Mouse (Mus musculus) telencephalon, adult 2 months (tissue): ENCODE results near the gene Armc9.

ENCODE experiments used
- DNase-seq: peaks from one replicate; pipeline ENCODE4 v3.0.0-alpha.2; 2011; ENCODE audit warnings: low read depth, low spot score

Gene Armc9

DNA sequence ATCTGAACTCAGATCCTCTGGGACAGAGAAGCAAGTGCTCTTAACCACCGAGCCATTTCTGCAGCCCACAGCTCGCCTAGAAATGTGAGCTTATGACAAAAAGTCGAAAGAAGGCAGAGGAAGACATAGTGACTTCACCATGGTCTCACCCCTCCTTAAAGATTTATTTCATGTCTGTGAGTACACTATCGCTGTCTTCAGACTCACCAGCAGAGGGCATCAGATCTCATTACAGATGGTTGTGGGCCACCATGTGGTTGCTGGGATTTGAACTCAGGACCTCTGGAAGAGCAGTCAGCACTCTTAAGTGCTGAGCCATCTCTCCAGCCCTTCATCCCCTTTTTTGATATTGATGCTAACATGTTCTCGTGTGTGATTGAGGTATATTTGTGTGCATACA lies 20.0 kb downstream of the Armc9 start:
- no peak for DNase-seq

DNA sequence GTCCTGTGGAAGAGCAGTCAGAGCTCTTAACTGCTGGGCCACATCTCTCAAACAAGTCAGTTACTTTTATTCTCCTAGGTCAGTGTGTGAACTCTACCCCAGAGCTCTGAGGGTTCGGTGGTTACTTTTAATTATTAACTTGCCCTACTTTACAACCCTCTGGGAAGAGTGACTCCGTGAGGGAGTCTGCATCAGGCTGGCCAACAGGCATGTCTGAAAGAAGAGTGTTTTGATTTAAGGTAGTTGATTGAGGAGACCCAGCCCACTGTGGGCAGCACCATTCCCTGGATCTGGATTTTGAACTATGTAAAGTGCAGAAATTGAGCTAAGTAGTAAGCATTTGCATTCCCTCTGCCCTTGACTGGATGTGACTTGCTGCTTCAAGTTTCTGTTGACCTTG lies 21.5 kb downstream of the Armc9 start:
- no peak for DNase-seq

DNA sequence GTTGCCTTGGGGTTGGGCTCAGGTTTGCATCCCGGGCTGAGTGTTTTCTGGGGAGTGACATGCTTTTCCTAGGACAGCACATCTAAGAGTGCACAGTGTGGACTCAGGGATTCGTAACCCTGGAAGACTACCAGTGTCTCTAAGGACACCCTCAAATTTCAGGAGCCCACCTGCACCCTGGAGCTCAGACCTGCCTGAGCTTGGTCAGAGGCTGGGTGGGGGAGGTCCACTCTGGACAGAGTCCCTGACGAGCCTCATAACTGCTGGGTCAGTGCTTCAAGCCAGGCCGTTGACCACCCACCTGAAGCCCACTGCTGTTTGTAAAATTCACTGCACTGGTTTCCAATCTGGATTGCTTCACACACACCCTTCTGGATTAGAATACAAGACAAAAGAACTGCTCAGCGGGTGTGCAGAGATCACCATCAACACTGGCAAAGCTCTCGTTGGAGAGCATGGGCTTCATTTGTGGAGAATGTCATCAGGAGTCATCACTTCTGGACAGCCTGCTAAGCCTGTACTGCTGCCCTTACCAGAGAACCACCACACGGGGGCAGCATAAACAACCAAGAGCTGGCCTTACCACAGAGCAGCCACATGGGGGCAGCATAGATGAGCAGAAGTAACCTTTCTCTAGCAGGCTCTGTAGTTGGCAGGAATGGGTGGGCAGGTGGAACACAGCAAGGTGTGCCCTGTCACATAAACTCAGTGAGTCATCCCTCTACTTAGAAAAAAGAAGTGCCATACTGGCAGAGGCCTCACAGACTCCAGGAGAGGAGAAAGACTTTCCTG lies 24.1 kb downstream of the Armc9 start:
- peak; percentile 76 for DNase-seq

DNA sequence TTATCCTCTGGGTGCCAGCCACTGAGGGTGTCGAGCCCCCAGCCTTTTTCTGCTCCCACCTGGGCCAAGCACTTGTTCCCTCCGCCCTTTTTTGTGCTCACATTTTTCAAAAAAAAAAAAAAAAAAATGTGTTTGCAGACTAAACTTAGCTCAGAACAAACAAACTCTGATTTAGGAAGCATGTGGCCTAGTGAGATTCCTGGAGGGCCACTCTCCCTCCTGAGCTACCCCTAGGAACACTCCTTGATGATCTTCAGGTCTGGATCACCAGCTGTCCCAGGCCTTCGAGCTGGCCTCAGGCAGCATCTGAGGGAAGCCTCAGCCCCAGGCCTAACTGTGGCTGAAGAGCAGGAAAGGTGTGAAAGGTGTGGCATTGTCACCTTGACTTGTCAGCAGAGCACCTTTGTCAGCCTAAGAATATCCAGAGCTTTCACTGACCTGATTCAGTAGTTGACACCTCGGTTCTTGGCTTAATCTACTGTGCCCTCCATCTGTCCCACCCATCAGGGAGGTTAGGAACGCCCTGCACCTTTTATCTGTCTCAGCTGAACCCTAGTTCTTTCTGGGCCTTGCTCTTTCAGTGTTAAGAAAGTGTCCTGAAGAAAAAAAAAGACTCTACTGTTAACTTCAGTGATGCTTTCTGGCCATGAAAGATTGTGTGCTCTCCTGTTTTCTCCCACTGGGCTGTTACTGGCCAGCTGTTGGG lies 27.6 kb downstream of the Armc9 start:
- DNase-seq, result no peak

DNA sequence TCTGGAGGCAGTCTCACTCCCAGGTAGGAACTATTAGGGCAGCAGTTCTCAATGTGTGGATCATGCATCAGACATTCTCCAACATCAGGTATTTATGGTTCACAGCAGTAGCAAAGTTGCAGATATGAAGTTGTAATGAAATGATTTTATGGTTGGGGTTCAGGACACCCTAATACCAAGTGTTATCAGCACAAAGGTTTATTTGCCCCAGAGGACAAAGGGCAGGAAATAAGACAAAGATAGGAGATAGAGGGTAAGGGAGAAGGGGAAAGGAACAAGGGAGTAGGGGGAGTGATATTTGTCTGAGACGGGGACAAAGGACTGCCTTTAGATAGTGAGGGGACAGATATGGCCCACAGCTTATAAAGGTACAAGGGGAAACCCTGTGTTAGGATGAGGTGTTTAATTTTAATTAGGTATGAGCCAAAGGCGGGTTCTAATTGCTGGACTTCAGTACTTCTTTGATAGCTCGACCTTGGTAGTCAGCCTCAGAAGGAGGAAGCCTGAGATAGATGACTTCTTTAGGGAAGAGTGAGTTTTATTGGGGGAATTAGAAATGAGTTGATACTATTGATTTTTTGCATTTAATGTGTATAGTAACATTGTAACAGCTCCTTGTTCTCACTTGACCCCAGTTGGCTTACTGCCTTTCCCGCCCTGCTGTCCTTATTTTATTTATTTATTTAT lies 29.1 kb downstream of the Armc9 start:
- no peak for DNase-seq

DNA sequence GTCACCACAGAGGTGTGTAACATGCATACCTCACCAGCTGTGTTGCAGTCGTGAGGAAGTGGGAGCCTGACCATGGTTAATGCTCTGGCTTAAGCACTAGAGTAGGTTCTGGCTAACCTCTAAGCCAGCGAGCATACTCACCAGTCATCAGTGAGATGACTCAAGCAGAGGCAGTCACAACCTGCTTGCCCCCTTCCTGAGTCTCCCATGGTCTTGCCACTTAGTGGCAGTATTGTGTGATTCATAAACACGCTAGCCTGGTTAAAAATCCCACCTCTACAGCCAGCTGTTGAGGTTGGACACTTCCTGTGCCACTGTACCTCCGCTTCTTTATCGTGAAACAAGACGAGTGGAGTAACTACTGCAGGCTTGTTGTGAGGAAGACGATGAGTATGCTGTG lies 32.2 kb downstream of the Armc9 start:
- no peak for DNase-seq

DNA sequence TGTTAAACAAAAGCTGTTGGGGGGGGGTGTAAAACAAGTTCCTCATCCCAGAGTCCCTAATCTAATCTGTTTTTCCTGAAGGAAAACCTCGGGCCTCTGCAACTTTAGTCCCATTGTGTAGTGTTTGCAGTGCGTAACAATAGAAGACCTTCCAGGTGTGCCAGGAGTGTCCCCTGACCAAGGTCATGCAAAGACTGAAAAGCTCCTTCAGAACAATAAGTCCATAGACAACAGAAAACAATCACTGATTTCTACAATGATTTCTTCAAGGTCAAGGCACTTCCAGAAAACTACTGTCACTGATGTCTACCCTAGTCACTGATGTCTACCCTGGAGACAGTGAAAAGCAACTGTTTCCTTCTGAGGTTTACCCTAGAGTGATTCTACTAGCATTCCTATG lies 33.3 kb downstream of the Armc9 start:
- DNase-seq, result no peak

DNA sequence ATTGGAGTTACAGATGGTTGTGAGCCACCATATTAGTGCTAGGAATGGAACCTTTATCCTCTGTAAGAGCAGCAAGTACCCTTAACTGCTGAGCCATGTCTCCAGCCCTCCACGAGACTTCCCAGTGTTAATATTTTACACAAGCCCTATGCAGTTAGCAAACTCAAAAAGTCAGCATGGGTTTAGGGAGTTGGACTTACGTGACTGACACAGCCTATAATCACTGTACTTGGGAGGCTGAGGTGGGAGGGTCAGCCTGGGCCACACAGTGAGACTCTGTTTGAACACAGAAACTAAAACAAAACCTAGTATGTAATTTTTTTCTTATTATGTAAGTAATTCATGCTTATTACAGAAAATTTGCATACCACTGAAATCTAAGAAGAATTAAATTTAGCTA lies 33.7 kb downstream of the Armc9 start:
- DNase-seq, result no peak

DNA sequence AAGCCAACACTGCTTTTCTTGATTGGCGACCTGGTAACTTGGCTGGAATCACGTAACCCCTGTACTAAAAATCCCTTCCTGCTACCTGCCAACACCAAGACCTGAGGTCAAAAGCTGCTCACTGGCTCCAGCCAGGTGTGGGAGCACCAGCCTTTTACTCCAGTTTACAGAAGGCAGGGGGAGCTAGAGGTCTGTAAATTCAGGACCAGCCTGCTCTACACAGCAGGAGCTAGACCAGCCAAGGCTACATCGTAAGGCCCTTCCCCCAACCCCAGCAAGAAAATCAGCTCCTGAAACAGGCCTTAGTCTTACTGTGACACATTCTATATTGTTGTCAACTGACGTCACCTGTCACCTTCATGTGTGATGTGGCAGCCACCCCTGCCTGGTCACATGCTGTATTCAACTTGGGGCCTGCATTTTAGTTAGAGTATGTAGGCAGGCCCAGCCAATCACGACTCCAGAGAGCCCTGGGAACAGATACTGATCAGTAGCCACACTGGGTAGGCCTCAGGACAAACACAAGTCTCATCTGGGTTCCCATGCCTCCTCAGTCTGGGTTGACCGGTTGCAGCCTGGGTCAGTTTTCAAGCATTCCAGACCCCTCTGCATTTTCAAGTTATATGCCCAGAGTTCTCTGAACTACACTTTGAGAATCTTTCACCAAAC lies 34.6 kb downstream of the Armc9 start:
- DNase-seq, result no peak

DNA sequence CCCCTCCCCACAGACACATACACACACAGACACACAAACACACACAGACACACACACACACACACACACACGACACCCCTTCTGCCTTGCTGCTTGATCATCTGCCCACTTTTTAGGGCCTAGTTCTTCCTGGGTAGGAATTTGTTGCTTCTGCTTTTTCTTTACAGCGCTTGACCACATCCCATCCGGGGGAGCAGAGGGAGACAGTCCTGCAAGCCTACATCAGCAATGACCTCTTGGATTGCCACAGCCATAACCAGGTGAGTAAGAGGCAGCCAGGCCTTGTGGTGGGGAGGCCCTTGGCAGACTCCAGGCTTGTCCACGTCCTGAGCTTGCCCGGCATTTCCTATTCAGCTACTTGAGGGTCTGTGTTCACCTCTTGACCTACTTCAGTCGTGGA lies 36.3 kb downstream of the Armc9 start:
- DNase-seq, result no peak

DNA sequence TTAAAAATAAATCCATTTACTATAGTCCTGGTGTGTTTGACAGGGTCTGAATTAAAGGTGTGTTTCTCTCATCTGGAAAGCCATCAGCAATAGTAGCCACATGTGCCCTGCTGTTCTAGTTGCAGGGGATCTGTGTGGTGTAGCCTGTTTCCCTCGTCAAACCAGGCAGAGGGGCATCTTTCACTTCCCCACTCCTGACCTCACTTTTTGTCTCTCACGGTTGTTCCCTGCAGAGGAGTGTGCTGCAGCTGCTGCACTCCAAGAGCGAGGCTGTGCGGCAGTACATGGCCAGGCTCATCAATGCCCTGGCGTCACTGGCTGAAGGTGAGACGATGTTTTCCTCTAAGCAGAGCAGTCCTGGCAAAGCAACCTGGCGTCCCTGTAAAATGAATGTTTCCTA lies 39.5 kb downstream of the Armc9 start:
- DNase-seq, result no peak

DNA sequence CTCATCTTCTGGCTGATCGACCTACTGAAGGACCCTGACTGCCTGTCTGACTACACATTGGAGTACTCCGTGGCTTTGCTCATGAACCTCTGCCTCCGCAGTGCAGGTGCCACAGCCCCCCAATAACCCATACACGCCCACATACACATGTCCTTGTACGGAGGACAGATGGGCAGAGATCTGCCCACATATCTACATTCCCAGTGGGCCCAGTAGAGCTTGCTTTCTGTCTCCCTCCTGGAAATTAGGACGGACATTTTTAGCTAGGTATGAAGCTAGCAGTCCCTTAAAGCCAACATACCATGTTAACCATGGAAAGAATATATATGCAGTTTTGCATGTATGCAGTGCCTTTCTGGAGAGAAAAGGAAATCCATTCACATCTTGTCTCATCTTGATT lies 43.7 kb downstream of the Armc9 start:
- DNase-seq, result no peak

DNA sequence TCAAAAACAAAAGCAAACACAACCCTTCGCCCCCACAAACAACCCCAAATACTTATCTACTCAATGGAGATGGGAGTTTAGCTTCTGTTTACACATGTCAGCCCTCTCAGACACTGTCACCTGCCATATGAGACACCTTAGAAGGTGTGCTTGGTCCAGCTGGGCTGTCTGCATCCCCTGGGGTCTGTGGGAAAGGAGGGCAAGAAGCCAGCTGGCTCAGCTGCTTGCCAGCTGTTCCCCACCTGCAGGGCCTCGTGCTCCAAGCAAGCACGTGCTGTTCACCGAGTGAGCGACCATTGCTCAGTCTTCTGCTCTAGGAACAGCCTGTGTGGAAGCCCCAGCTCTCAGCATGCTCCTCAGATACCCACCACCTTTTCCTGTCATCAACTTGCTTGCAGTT lies 44.4 kb downstream of the Armc9 start:
- no peak for DNase-seq

DNA sequence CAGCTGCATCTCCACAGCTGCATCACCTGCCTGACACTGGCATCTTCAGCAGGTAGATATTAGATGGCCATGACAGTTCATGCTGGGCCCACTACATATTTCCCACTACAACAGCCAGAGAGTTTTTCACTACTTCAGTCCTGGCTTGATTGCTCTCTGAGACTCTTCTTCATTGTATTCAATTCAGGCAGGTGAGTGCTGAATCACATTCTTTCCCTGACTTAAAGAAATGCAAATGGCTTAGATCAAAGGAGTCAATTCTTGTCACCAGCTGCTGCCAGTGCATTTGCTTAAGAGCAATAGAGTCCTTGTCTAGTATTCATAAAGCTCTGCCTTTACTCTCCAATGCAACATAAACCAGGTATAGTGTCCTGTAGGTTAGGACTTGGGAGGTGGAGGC lies 46.7 kb downstream of the Armc9 start:
- no peak for DNase-seq

DNA sequence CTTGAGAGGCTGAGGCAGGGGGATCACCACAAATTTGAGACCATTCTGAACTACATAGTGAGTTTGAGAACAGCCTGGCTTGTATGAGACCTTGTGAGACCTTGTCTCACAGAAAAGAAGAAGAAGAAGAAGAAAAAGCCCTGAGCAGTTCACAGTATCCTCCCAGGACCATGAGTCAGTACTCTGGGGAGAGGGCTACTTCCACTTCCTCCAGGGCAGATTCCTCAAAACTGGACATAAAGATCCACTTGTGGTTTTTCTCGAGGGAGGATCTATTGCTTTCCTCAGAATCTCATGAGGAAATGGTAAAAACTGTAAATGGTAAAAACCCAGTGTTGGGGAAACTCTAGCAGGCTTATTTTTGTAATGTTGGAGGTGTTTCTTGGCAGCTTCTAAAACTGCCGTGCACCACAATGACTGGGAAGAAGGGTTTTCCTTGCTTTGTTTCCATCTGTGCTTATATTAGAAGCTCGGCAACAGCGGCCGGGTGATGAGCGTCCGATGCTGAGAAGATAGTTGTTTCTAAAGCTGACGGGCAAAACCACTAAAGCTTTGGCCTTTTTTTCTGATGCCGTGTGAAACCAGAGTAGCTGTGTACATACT lies 48.1 kb downstream of the Armc9 start:
- peak; percentile 69 for DNase-seq

DNA sequence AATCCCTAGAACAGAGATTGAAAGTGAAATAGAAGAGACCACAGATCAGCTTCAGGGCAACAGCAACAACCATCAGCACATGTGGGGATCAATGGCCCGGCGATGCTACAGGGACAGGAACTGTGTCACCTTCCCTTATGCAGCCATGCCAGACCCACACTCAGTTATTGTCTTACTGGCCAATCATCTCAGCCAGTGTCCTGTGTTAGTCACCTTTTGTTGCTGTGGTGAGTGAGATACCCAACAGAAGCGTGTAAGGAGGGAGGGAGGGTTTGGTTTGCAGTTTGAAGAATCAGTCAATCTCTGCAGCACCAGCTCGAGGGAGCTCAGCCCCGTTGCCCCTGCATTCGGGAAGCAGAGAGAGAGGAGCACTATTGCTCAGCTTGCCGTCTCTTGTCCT lies 56.1 kb downstream of the Armc9 start:
- no peak for DNase-seq

DNA sequence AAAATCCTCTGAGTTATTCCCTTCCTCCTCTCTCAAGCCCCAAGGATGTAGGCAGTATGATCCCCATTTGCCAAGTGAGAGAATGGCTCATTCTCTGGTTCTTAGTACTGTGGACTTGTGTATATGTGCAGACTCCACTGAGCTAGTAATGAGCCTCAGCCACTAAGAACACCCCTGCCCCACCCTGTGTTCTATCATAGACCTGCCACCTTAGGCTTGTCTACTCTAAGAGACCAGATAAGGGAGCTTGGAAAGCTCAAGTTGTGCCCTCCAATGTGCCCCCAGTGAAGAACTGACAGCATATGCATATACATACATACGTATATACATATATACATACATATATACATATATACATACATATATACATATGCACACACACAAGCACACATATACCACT lies 56.9 kb downstream of the Armc9 start:
- no peak for DNase-seq

DNA sequence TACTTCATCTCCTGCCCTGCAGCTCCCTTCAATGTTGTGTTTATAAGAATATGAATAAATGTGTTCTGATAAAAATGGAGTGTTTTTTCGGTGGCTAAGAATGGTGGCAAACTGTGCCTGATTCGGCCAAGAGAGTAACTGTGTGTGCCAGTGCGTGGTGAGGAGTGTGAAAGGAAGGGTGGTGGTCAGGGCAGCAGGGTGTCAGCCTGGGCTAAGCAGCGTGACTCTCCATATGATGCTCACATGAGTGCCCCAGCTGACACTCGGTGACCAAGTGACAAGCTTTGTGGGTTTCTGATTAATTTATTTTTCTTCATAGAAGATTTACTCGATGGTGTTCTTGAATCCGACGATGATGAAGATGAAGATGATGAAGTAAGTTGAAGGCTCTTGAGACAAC lies 58.2 kb downstream of the Armc9 start:
- DNase-seq, result no peak

DNA sequence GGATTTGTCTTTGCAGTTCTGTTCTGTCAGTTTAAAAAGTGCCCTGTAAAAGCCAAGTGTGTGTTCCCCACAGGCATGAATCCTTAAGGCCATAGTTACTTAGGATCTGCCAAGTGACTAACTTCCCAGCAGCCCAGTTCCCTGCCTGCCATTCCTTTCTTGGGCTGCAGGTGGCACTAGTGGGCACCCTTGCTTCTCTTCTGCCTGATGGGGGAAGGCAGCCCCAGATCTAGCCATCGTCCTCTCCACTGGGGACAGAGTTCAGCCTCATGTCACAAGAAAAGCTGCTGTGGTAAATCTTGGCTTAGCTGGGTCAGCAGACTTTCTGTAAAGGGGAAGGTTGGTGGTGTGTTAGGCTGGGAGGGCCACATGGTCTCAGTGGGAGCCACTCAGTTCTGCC lies 59.6 kb downstream of the Armc9 start:
- DNase-seq, result peak; percentile 51

DNA sequence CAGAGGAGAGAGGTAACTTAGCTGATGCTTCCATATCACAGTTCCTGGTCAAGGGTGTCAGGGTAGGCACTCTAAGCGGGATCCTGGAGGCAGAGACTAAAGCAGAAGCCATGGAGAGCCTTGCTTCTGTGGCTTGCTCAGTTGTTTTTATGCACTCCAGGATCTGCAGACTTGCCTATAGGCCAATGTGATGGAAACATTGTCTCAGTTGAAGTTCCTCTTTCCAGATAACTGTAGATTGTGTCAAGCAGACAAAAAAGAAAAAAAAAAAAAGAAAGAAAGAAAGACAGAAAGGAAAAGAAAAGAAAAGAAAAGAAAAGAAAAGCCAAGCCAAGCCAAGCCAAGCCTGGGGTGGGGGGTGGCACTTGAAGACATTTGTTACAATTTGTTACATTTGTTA lies 60.7 kb downstream of the Armc9 start:
- DNase-seq, result no peak

DNA sequence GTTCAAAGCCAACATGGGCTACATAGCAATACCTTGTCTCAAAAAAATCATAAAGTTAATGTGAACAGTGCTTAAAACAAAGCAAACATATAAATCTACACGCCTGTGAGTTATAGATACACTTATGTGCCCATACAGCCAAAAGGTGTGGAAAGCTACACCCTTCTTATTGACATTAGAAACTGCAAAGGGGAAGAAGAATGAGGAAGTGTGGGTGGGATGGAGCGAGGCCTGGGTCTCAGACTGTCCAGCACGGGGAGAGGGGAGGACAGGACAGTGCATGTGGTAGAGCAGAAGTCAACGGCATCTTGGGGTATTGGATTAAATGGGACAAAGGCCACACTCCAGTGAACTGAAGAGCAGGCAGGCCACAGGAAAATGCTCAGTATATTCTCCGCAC lies 61.8 kb downstream of the Armc9 start:
- DNase-seq, result no peak

DNA sequence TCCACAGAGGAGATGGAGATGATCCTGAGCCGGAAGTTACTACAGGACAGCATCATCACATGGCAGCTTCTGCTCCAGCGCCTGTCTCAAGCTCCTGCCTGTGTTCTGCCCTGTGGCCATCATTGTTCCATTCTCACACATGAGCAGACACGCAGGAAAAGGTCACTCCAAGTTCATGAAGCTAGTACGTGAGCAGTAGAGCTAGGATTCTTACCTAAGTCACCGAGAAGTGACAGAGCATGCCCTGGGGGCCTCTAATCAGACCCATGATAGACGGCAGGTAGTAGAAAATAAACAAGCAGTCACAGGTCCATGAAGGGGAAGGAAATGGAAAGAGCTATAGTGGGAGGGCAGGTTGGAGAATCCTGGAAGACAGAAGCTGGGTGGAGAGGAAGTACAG lies 63.4 kb downstream of the Armc9 start:
- DNase-seq, result no peak
